Mouse (Mus musculus) intestine, embryonic 15.5 days (tissue): ENCODE results near the gene Dus2. TPM values are rescaled to one million over a fixed set of nuclear protein-coding genes. Genes with fewer than 3 reads are reported as not detected.
A peak's percentile ranks its signal among the peaks of the same experiment; 100 is the strongest.
"Not testable (repeated sequence)": the region's sequence is repeated elsewhere in the genome, so short reads cannot be mapped to it uniquely, and the experiment has no call there.

ENCODE experiments used
- ATAC-seq: fragments of 200-750 bp; cut with Nextera tagmentation; 2 replicates; pipeline ENCODE4 v1.8.0; 2017; ENCODE audit warnings: moderate TSS enrichment, moderate library complexity
- H3K27ac ChIP-seq: fragments of 300-500 bp; sonication (generic); 2 replicates; pipeline ENCODE4 v1.5.1; 2015; ENCODE audit warnings: mild to moderate bottlenecking, inconsistent platforms
- H3K27me3 ChIP-seq: fragments of 300-500 bp; sonication (generic); replicated peaks from 2 replicates; pipeline ENCODE4 v1.6.1; 2015; ENCODE audit warnings: inconsistent platforms
- H3K36me3 ChIP-seq: fragments of 300-500 bp; sonication (generic); 2 replicates; pipeline ENCODE4 v1.6.1; 2015; ENCODE audit warnings: inconsistent platforms
- H3K4me1 ChIP-seq: fragments of 300-500 bp; sonication (generic); replicated peaks from 2 replicates; pipeline ENCODE4 v1.6.1; 2015; ENCODE audit warnings: inconsistent platforms
- H3K4me2 ChIP-seq: fragments of 300-500 bp; sonication (generic); replicated peaks from 2 replicates; pipeline ENCODE4 v1.6.1; 2015; ENCODE audit warnings: mild to moderate bottlenecking, inconsistent platforms
- H3K4me3 ChIP-seq: fragments of 300-500 bp; sonication (generic); replicated peaks from 2 replicates; pipeline ENCODE4 v1.5.1; 2015; ENCODE audit warnings: inconsistent platforms
- H3K9ac ChIP-seq: fragments of 300-500 bp; sonication (generic); 2 replicates; pipeline ENCODE4 v1.6.1; 2015; ENCODE audit warnings: inconsistent platforms
- H3K9me3 ChIP-seq: fragments of 300-500 bp; sonication (generic); 2 replicates; pipeline ENCODE4 v1.6.1; 2016; ENCODE audit warnings: inconsistent platforms
- WGBS: fragments of 180-500 bp; shearing (Covaris S2); methylation state at CpG from one replicate; pipeline ENCODE4 v1.1.7; 2015; 5-methylcytosine and 5-hydroxymethylcytosine counted together
- polyA plus RNA-seq: library from polyadenylated mRNA; unstranded; fragments of >200 nt; fragmentation: Nextera tagmentation; extraction: Ambion mirVana; gene quantifications from 2 replicates; pipeline ENCODE4 v1.2.1, GENCODE M21; 2015

The Dus2 gene
- polyA plus RNA-seq, 1 experiment from 2014 or later, result 16.2 TPM

DNA sequence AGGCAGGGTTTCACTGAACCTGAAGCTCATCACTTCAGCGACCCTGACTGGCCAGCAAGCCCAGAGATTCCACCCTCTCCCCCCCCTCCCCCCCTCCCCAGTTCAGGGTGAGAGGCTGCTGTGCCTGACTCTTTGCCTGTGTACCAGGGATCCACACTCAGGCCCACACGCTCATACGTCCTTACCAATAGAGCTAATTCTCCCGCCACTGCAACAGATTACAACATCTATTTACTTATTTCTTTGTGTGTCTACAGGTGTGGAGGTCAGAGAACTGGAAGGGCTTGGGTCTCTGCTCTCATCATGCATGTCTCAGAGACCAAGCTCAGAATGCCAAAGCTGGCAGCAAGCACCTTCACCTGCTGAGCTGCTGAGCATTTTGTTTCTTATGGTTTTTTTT lies 2.1 kb downstream of the Dus2 start:
- Histone ChIP-seq H3K4me2 (no peak overlapping the region), H3K4me1 (peaks cover 6% of the 10 kb centered on the region; the same call in 1 of the 2 replicates), H3K9me3 (no peaks in the 10 kb centered on the region), H3K27ac (no peak overlapping the region), H3K36me3 (no peaks in the 10 kb centered on the region), H3K4me3 (no peak overlapping the region), H3K27me3 (no peaks in the 10 kb centered on the region), H3K9ac (no peak overlapping the region)
- 63% methylated on average over 4 of the region's 4 CpGs for WGBS
- no peak for ATAC-seq

DNA sequence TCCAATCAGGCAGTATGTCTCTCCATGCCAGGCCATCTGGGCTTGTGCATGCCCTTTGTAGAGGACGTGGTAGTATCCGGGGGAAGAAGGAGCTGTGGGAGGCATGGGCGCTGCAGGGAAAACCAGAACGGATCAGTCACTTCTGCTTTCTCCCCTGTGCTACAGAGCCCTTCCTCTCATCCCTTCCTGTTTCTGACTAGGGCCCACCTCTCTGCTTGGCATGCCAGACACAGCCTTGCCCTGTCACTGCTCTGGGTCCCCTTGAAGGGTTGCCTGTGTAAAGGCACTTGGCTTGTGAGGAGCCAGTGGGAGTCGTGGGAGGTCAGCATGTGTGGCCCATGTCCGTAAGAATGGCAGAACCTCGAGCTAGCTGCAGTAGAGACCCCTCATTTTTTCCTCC lies 5.2 kb downstream of the Dus2 start:
- Histone ChIP-seq H3K4me1 (0 out of 2 replicates have a peak, but pooled peaks cover 2% of the 10 kb centered on the region), H3K27ac (no peak overlapping the region), H3K4me3 (no peak overlapping the region), H3K4me2 (no peak overlapping the region), H3K27me3 (no peaks in the 10 kb centered on the region), H3K9me3 (no peaks in the 10 kb centered on the region), H3K9ac (no peak overlapping the region), H3K36me3 (no peaks in the 10 kb centered on the region)
- 70% methylated on average over 7 of the region's 7 CpGs for WGBS
- no peak for ATAC-seq

DNA sequence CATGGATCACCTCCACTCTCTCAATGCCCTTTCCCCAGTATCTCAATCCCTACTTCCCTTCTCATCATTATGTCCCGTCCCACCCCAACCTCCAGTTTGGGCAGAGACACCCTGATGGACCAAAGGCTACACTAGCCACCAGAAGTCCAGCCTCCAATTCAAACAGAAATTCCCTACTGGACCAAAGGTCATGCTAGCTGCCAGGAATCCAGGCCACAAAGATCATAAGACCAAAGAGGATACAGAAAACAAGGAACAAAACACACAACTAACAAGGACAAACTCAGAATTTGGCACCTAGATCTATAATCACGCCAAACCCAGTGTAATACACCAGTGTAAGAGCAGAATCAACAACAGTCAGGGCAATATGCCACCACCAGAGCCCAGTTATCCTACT lies 7.8 kb downstream of the Dus2 start:
- WGBS, result 82% methylated on average over 2 of the region's 2 CpGs
- no peak for ATAC-seq
- no peaks in the 10 kb centered on the region for H3K9me3 ChIP-seq
- no peak overlapping the region for H3K27ac ChIP-seq
- no peaks in the 10 kb centered on the region for H3K36me3 ChIP-seq
- no peak overlapping the region for H3K4me3 ChIP-seq
- H3K9ac ChIP-seq, result no peak overlapping the region
- no peaks in the 10 kb centered on the region for H3K27me3 ChIP-seq
- H3K4me1 ChIP-seq, result no peaks in the 10 kb centered on the region
- no peak overlapping the region for H3K4me2 ChIP-seq

DNA sequence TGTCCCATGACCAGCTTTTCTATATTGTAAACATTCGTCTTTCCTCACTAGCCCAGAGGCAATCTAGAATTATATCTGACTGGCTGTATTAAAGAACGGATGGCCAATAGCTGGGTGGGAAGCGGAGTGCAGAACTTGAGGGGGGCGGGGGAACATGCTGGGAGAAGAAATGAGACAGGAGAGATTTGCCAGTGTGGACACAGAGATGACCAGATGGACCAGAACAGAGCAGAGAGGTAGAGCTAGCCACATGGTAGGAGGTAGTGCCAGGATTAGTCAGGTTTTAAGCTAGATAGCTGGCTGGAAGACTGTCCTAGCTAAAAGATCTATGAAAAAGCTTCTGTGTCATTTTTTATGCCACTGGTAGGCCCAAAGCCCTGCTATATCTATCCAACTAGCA lies 10.8 kb downstream of the Dus2 start:
- Histone ChIP-seq H3K27ac (no peak overlapping the region), H3K27me3 (no peaks in the 10 kb centered on the region), H3K4me3 (no peak overlapping the region), H3K4me1 (no peaks in the 10 kb centered on the region), H3K36me3 (no peaks in the 10 kb centered on the region), H3K9ac (no peak overlapping the region), H3K9me3 (no peaks in the 10 kb centered on the region), H3K4me2 (no peak overlapping the region)
- WGBS, result 82% methylated on average over 4 of the region's 4 CpGs
- ATAC-seq, result no peak

DNA sequence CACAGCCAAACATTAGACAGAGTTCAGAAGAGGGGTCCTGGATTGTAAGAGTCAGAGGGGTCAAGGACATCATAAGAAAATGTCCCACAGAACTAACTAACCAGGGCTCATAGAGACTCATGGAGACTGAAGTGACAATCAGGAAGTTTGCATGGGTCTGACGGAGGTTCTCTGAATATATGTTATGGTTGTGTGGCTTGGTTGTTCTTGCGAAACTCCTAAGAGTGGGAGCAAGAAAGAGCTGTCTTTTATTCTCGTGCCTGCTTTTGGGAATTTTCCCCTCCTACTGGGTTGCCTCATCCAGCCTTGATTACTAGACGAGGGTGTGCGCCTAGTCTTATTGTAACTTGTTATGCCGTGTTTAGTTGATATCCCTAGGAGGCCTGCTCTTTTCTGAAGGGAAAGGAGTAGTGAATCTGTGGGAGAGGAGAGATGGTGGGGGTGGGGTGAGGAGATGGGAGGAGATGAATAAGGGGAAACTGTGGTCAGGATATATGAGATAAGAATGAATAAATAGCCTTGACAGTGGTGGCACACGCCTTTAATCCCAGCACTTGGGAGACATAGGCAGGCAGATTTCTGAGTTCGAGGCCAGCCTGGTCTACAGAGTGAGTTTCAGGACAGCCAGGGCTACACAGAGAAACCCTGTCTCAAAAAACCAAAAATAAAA lies 13.5 kb downstream of the Dus2 start:
- no peaks in the 10 kb centered on the region; the same call in 1 of the 2 replicates for H3K4me1 ChIP-seq
- WGBS, result 76% methylated on average over 8 of the region's 8 CpGs
- H3K27me3 ChIP-seq, result no peaks in the 10 kb centered on the region
- H3K27ac ChIP-seq, result no peak overlapping the region
- no peaks in the 10 kb centered on the region for H3K9me3 ChIP-seq
- no peak for ATAC-seq
- no peaks in the 10 kb centered on the region for H3K36me3 ChIP-seq
- no peak overlapping the region for H3K4me3 ChIP-seq
- no peak overlapping the region for H3K9ac ChIP-seq
- H3K4me2 ChIP-seq, result no peak overlapping the region

DNA sequence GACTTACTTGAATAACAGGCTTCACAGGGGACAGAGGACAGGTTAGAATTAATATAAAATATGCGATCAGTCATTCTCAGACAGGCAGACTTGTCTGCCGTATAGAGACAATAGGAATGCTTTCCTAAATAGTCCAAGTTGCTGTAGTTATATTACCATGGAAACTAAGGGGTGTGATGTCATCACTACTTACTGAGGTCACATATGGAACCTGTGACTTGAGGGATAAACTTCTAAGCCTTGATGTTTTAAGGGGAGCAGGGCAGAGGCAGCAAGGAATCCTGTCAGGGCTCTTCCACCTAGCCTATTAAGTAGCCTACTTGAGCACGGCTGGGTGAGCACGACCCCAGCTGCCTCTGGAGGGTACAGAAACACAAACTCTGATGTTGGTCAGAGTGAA lies 14.7 kb downstream of the Dus2 start, which contains the start of gene Dpep2nb:
TSS of gene Dpep2nb (minus strand) at position 101 of the 400 bp plus-strand sequence.
- Histone ChIP-seq H3K9me3 (no peaks in the 10 kb centered on the region), H3K36me3 (no peaks in the 10 kb centered on the region), H3K27ac (no peak within 1 kb of the TSS), H3K4me3 (no peak within 1 kb of the TSS), H3K27me3 (no peaks in the 10 kb centered on the region), H3K4me1 (peaks cover 9% of the 10 kb centered on the region), H3K4me2 (no peak within 1 kb of the TSS), H3K9ac (no peak within 1 kb of the TSS)
- no peak for ATAC-seq
- WGBS, result 75% methylated on average over 4 of the region's 4 CpGs

DNA sequence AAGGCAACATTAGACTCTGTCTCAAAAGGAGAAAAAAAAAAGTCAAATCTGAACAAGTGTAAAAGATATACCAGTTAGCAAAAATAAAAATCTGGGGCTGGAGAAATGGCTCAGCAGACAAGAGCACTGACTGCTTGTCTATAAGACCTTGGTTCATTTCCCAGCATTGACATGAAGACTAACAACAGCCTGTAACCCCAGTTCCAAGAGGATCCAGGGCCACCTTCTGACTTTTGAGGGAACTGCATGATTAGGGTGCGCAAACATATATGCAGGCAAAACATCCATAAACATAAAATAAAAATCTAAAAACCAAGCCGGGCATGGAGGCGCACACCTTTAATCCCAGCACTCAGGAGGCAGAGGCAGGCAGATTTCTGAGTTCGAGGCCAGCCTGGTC lies 15.3 kb downstream of the Dus2 start:
- WGBS, result 92% methylated on average over 4 of the region's 4 CpGs
- Histone ChIP-seq H3K27ac (no peak overlapping the region), H3K36me3 (no peaks in the 10 kb centered on the region), H3K9me3 (no peaks in the 10 kb centered on the region), H3K9ac (no peak overlapping the region), H3K4me2 (no peak overlapping the region), H3K4me1 (peaks cover 9% of the 10 kb centered on the region), H3K27me3 (no peaks in the 10 kb centered on the region), H3K4me3 (no peak overlapping the region)
- ATAC-seq, result no peak

DNA sequence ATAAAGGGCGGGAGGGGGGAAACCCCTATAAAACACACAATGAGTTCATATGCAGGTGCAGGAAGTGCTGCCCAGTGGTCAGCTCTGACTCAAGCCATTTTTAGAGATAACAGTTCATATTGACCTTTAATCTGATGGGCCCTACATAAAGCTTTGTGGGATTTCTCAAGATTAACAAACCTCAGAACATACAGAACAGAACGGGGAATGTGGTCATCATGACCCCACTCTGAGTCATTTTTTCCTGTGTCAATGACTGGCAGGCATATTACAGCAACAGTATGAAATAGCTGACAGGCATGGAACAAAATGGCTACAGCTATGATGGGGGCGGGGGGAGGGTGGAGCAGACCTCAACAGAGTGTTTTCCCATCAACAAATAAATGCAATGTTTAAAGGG lies 16.0 kb downstream of the Dus2 start:
- Histone ChIP-seq H3K27ac (no peak overlapping the region), H3K9me3 (no peaks in the 10 kb centered on the region), H3K4me1 (peaks cover 9% of the 10 kb centered on the region), H3K4me2 (no peak overlapping the region), H3K9ac (no peak overlapping the region), H3K27me3 (no peaks in the 10 kb centered on the region), H3K36me3 (no peaks in the 10 kb centered on the region), H3K4me3 (no peak overlapping the region)
- WGBS, result 71% methylated on average over 3 of the region's 3 CpGs
- no peak for ATAC-seq

DNA sequence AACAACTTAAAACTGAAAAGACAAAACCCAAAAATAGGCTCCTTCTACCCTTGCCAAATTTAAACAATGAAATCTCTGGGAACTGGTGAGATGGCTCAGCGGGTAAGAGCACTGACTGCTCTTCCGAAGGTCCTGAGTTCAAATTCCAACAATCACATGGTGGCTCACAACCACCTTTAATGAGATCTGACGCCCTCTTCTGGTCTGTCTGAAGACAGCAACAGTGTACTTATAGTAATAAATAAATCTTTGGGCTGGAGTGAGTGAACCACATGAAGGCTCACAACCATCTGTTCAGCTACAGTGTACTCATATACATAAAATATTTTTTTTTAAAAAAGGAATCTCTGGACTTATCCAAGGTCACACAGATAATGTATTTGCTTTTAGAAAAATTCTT lies 16.8 kb downstream of the Dus2 start:
- ATAC-seq, H3K9me3 ChIP-seq, H3K4me2 ChIP-seq, H3K27me3 ChIP-seq, H3K4me1 ChIP-seq, H3K36me3 ChIP-seq, H3K4me3 ChIP-seq, H3K9ac ChIP-seq, H3K27ac ChIP-seq: not testable (repeated sequence)
- WGBS, result 64% methylated on average over 3 of the region's 3 CpGs

DNA sequence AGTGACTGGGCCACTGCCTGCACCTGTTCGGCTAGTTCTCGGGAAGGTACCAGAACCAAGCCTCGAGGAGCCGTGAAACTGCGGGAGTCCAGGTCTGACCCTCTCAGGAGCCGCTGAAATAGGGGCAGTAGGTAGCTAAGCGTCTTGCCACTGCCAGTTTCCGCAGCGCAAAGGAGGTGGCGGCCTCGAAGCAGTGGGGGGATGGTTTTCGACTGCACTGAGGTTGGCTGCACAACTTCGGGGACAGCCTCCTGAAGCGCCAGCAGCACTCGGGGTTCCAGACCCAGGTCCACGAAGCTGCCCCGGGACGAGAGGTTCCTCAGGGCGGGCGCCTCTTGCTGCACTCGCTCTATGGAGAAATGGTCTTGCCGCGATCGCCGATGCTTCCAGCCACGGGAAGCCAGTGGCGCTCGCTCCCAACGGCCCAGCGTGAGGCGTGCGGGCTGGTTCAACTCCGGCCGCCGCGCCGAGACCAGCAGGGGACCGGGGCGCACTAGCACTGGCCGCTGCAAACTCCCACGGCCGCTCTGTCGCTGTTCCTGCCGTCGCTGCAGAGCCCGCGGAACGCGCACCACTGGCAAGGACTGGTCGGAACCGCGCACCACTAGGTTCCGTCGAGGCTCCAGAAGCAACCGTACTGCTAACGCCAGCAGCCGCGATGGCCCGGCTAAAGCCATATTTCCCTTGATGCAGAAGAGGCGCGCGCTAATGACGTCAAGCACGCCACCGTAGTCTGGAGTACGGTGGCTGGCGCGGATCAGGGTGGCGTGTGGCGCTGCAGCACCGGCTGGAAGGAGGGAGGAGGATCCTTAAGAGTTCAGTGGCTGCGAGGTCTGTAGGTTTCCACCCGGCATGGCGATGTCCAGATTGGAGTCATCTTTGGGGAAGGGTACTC lies 19.9 kb downstream of the Dus2 start:
- H3K4me2 ChIP-seq, result peak overlapping the region; percentile 98
- under 1% methylated on average over 74 of the region's 74 CpGs for WGBS
- peak overlapping the region; percentile 98 for H3K4me3 ChIP-seq

DNA sequence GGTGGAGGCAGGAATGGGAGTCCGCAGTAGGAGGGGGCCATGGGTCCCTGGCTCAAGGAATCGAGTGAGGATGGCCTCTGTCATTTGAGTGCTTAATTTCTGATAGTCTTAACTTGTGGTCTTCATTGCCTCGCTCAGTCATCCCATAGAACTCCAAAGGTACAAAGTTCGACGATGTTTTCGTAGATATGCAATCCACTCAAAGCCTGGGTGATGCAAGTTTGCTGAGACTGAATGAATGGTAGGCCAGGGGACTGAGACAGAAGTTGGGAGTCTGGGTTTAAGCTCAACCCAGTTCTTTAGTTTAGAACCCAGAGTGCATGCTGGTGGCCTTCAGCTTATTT lies 20.5 kb downstream of the Dus2 start, which contains the start of gene Ddx28:
TSS of gene Ddx28 (minus strand) at position 240 of the 344 bp plus-strand sequence.
- Histone ChIP-seq H3K9me3 (no peaks in the 10 kb centered on the region), H3K4me1 (peaks cover 9% of the 10 kb centered on the region), H3K4me3 (peak within 1 kb of the TSS; percentile 98), H3K4me2 (peak within 1 kb of the TSS; percentile 98), H3K36me3 (no peaks in the 10 kb centered on the region), H3K27ac (peak within 1 kb of the TSS; percentile 72), H3K27me3 (no peaks in the 10 kb centered on the region), H3K9ac (peak within 1 kb of the TSS; percentile 85)
- 0% methylated on average over 6 of the region's 6 CpGs for WGBS
- ATAC-seq, result no peak

More for the DNA sequence above, 19.9 kb downstream of the Dus2 start:
- H3K36me3 ChIP-seq, result no peaks in the 10 kb centered on the region
- no peaks in the 10 kb centered on the region for H3K9me3 ChIP-seq
- H3K27me3 ChIP-seq, result no peaks in the 10 kb centered on the region
- peak overlapping the region; percentile 72 for H3K27ac ChIP-seq
- peak; percentile 96 for ATAC-seq
- H3K4me1 ChIP-seq, result peaks cover 9% of the 10 kb centered on the region
- H3K9ac ChIP-seq, result peak overlapping the region; percentile 85

DNA sequence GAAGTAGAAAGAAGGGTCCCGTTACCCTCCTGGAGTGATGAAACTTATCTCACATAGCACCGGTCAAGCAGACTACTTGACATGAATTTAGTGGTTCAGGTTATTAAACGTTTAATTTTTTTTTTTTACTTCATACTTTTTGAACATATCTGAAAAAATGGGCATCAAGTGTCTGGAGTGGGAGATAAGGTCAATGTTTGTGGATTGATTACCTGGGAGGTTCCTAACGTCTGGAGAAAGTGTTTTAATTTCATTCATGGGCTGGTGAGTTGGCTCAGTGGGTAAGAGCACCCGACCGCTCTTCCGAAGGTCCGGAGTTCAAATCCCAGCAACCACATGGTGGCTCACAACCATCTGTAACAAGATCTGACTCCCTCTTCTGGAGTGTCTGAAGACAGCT lies 21.1 kb downstream of the Dus2 start:
- Histone ChIP-seq H3K4me3 (peak overlapping the region; percentile 98), H3K9ac (0 out of 2 replicates have a peak overlapping the region, but pooled peaks have one; percentile 85), H3K4me2 (peak overlapping the region; percentile 98)
- not testable (repeated sequence) for H3K36me3 ChIP-seq, H3K9me3 ChIP-seq, H3K27me3 ChIP-seq, ATAC-seq, H3K4me1 ChIP-seq, H3K27ac ChIP-seq
- WGBS, result 84% methylated on average over 8 of the region's 8 CpGs
